In genomic region chr10:19277103-19277827, GRCm38 (mm10) we compare ENCODE assay signal across 11 mouse cellular contexts.
DNase-seq lines count a peak whose midpoint lies in the region; ATAC-seq and TF ChIP-seq lines count a peak whose summit lies in the region.
"Had no signal": no experiment of that assay in that cellular context is flagged by ENCODE, and none has a peak within 500 bp of the region (broad histone marks: within the 10 kb centered on the region; RNA-seq: fewer than 3 reads in every experiment).

No protein-coding gene starts in this region.

- 25% methylated on average over 9 of the region's 9 CpGs for WGBS in hindbrain, embryonic 15.5 days
- WGBS in midbrain, embryonic 15.5 days = 29% methylated on average over 9 of the region's 9 CpGs
- WGBS in liver, embryonic 11.5 days = 79% methylated on average over 9 of the region's 9 CpGs

- peak; percentile 83 to 92 for DNase-seq in cerebellum, postnatal 10 days
- DNase-seq in embryo, embryonic 11 days = peak; percentile 25
- DNase-seq in kidney, adult 9 months = no peak
- DNase-seq in gastrocnemius, adult 2 months = no peak
- DNase-seq in liver, embryonic 11.5 days (ENCODE audit: low spot score) = no peak
- no peak for DNase-seq in adrenal gland, postnatal 4 days (ENCODE audit: low spot score in 2 of 2)
- DNase-seq: liver, embryonic 13.5 days had no signal

- intact Hi-C loops in gastrocnemius, adult 2 months (cut with DNase I) = no loop called here

- H3K27me3 ChIP-seq in hindbrain, embryonic 15.5 days = no peaks in the 10 kb centered on the region
- H3K27me3 ChIP-seq in midbrain, embryonic 15.5 days (replicated peaks) = no peaks in the 10 kb centered on the region
- H3K27me3 ChIP-seq in liver, embryonic 11.5 days (replicated peaks; ENCODE audit: control insufficient read depth, insufficient read depth, low read length) = no peaks in the 10 kb centered on the region
- H3K27me3 ChIP-seq: liver, embryonic 13.5 days had no signal

- H3K4me2 ChIP-seq in hindbrain, embryonic 15.5 days = no peak overlapping the region
- no peak overlapping the region for H3K4me2 ChIP-seq in midbrain, embryonic 15.5 days
- H3K4me2 ChIP-seq in liver, embryonic 11.5 days = no peak overlapping the region
- H3K4me2 ChIP-seq: liver, embryonic 13.5 days had no signal

- no peak overlapping the region for H3K27ac ChIP-seq in hindbrain, embryonic 15.5 days (replicated peaks)
- no peak overlapping the region for H3K27ac ChIP-seq in midbrain, embryonic 15.5 days
- H3K27ac ChIP-seq in gastrocnemius, adult 2 months = no peak overlapping the region
- H3K27ac ChIP-seq in liver, embryonic 11.5 days (ENCODE audit: low read depth, low read length) = no peak overlapping the region
- H3K27ac ChIP-seq: kidney, postnatal 0 days; liver, embryonic 13.5 days had no signal

- no peak overlapping the region for H3K4me3 ChIP-seq in hindbrain, embryonic 15.5 days
- no peak overlapping the region for H3K4me3 ChIP-seq in midbrain, embryonic 15.5 days
- no peak overlapping the region for H3K4me3 ChIP-seq in gastrocnemius, adult 2 months
- no peak overlapping the region for H3K4me3 ChIP-seq in liver, embryonic 11.5 days (ENCODE audit: low read depth, low read length)
- H3K4me3 ChIP-seq: erythroblast, embryonic 14.5 days; liver, embryonic 13.5 days had no signal

- peak; percentile 85 for ATAC-seq in hindbrain, embryonic 15.5 days (ENCODE audit: low FRiP score, low read depth)
- ATAC-seq in midbrain, embryonic 15.5 days (replicated peaks) = peak; percentile 83
- ATAC-seq in liver, embryonic 11.5 days (replicated peaks; ENCODE audit: low FRiP score) = no peak

- H3K4me1 ChIP-seq in hindbrain, embryonic 15.5 days (replicated peaks) = peaks cover 5% of the 10 kb centered on the region; the same call in 1 of the 2 replicates
- 0 out of 2 replicates have a peak, but pooled peaks cover 6% of the 10 kb centered on the region for H3K4me1 ChIP-seq in midbrain, embryonic 15.5 days
- no peaks in the 10 kb centered on the region for H3K4me1 ChIP-seq in liver, embryonic 11.5 days (replicated peaks; ENCODE audit: control insufficient read depth, insufficient read depth, low read length)
- H3K4me1 ChIP-seq: liver, embryonic 13.5 days had no signal

- no peak for TF ChIP-seq CTCF in gastrocnemius, adult 2 months (IDR thresholded peaks at IDR 0.05)

- H3K36me3 ChIP-seq in hindbrain, embryonic 15.5 days = no peaks in the 10 kb centered on the region
- no peaks in the 10 kb centered on the region for H3K36me3 ChIP-seq in midbrain, embryonic 15.5 days (replicated peaks)
- no peaks in the 10 kb centered on the region for H3K36me3 ChIP-seq in liver, embryonic 11.5 days (ENCODE audit: control insufficient read depth, insufficient read depth, low read length)
- H3K36me3 ChIP-seq: liver, embryonic 13.5 days had no signal

- H3K9me3 ChIP-seq in hindbrain, embryonic 15.5 days = no peaks in the 10 kb centered on the region
- H3K9me3 ChIP-seq in midbrain, embryonic 15.5 days = no peaks in the 10 kb centered on the region
- H3K9me3 ChIP-seq in liver, embryonic 11.5 days (ENCODE audit: control insufficient read depth, low read length) = no peaks in the 10 kb centered on the region
- H3K9me3 ChIP-seq: liver, embryonic 13.5 days had no signal

- no peak overlapping the region for H3K9ac ChIP-seq in hindbrain, embryonic 15.5 days
- no peak overlapping the region for H3K9ac ChIP-seq in midbrain, embryonic 15.5 days
- H3K9ac ChIP-seq in liver, embryonic 11.5 days (ENCODE audit: low read depth, low read length) = no peak overlapping the region
- H3K9ac ChIP-seq: liver, embryonic 13.5 days had no signal

Comparison
In these comparisons a context has a peak if more than half of its experiments do, and no peak if none do; other contexts are left out.
1. DNase-seq: peak in cerebellum, postnatal 10 days (2 of 2) and embryo, embryonic 11 days (single experiment); none in kidney, adult 9 months (single experiment), gastrocnemius, adult 2 months (single experiment), liver, embryonic 11.5 days (single experiment) and adrenal gland, postnatal 4 days (0 of 2).